Mouse (Mus musculus) testis, postnatal 14 days (tissue): ENCODE measurements around the gene Olfr223.
"Not testable (repeated sequence)": the region's sequence is repeated elsewhere in the genome, so short reads cannot be mapped to it uniquely, and the experiment has no call there.

Experiments
- DNase-seq: peaks from one replicate; pipeline ENCODE4 v3.0.0; 2021; ENCODE audit warnings: low spot score

Gene Olfr223

DNA sequence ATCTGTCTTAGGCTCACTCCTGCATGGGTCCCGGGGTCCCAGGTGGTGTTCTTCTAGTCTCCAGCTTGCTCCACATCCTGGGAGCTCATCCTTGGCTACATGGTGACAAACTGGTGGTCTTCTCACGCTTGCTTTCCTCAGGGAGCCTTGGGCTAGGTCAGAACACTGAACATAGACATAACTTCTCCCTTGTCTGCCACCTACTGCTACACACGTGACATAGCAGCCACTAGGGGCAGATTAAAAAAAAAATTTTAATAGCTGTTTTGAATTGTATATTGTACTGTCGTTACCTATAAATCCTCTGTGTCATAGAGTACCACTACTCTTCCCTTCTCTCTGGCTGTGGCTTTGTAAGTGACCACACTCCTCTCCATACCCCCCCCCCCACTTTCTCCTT, 3.0 kb upstream of the Olfr223 start:
- no peak for DNase-seq

- no peak for DNase-seq
Observed at GRCm38 (mm10) chr11:59589496-59589895, 3.6 kb downstream of the Olfr223 start.

DNA sequence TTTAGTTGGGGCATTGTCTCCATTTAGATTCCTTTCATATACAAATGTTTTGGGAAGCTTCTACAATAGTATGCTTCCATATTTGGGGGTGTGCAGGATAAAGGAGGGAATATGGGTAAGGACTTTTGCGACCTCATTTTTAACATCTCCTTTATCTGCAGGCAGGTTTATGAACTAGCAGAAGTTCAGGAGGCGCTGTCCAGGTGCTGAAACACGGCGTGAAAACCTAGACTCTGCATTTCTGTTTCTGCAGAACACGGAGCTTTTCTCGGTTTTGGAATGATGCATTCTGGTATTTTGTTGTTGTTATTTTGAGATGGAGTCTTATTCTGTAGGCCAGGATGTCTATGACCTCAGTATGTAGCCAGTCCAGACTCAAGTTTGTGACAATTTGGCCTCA, 8.6 kb downstream of the Olfr223 start:
- DNase-seq, result no peak

DNA sequence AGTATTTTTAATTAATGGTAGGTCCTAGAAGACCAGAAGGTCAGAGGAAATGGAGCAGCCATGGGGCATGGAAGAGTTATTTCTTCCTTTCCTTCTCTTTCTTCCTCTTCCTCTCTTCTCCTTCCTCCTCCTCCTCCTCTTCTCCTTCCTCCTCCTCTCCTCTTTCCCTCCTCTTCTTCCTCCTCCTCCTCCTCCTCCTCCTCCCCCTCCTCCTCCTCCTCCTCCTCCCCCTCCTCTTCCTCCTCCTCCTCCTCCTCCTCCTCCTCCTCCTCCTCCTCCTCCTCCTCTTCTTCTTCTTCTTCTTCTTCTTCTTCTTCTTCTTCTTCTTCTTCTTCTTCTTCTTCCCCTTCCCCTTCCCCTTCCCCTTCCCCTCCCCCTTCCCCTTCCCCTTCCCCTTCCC, 17.0 kb downstream of the Olfr223 start, which contains the start of gene Olfr222:
Gene Olfr222 (minus strand): TSS at position 101 of the 400 bp plus-strand sequence.
- DNase-seq, result not testable (repeated sequence)

DNA sequence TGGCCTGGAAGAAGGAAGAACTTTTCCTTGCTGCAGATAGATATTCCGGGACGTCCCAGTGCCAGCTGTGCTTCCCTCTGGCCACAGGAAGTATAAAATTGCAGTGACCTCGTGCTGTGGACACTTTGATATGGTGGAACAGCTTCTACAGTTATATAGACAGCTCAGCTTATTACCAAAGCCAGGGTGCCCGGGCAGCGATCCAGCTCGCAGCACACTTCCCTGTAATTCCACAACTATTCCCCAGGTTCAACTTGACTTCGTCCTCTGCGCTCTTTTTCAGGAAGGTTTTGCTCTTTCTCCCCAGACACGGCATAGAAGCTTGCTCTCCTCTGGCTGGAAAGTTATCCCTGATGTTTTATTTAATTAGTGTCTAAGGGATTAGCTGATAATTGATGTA, 17.4 kb downstream of the Olfr223 start:
- DNase-seq, result no peak

DNA sequence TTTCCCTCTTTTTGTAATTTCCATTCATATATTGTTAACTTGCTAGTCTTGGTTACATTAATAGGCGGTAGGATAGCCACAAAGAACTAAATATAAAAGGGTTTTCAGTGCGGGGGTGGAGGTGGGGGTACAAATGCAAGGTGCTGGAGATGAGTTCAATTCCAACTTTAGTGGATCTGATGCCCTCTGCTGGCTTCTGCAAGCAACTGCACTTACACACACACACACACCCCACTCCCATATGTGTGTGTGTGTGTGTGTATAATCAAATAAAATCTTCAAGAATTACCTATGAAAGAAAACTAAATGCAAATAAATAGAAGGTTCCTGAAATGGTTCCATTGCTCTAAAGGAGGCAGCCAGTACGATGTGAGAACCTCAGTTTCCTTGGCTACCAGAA, 23.8 kb downstream of the Olfr223 start:
- DNase-seq, result no peak

- no peak for DNase-seq
Observed at GRCm38 (mm10) chr11:59562837-59563236, 30.3 kb downstream of the Olfr223 start.

GRCm38 (mm10) chr11:59562336-59562735, 30.8 kb downstream of the Olfr223 start:
- no peak for DNase-seq

DNA sequence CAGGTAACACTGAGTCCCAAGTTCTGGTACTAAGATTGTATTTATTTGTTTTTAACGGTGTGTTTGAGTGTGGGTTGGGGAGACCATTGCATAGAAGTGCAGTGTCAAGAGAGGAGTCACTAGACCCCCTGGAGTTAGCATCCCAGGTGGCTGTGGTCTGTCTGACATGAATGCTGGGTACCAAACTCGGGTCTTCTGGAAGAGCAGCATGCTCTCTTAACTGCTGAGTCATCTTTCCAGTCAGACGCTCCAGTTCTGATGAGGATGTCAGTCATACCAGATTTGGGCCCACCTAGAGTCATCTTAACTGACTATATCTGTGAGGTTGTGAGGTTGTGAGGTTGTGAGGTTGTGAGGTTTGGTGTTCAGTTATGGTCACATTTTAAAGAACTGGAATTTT, 32.2 kb downstream of the Olfr223 start:
- DNase-seq, result no peak

GRCm38 (mm10) chr11:59554535-59554934, 38.6 kb downstream of the Olfr223 start:
- no peak for DNase-seq

- DNase-seq, result no peak
Observed at GRCm38 (mm10) chr11:59554127-59554526, 39.0 kb downstream of the Olfr223 start.

DNA sequence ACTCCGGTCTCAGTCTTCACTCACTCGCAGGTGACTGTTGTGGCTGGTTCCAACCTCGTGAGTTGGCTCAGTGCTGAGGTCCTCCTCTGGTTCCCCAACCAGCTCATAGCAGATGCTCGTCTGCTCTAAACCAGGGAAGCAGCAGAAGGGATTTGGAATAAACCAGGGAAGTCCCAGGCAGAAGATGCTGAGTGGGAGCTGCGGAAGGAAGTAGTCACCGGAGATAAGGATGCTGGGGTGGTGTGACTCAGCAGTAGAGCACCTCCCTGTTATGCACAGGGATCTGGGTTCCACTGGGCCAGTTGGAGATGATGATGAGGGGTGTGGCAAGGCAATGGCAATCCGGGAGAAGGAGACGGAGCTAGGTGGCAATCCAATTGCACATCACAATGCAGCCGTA, 49.1 kb downstream of the Olfr223 start:
- no peak for DNase-seq

GRCm38 (mm10) chr11:59543376-59543775, 49.7 kb downstream of the Olfr223 start:
- DNase-seq, result no peak

- DNase-seq, result no peak
Observed at GRCm38 (mm10) chr11:59542442-59542841, 50.6 kb downstream of the Olfr223 start.

- no peak for DNase-seq
Observed at GRCm38 (mm10) chr11:59541324-59541723, 51.8 kb downstream of the Olfr223 start, which contains the start of gene Nlrp3. Gene Nlrp3, plus strand, starts transcription at chr11:59541568.

DNA sequence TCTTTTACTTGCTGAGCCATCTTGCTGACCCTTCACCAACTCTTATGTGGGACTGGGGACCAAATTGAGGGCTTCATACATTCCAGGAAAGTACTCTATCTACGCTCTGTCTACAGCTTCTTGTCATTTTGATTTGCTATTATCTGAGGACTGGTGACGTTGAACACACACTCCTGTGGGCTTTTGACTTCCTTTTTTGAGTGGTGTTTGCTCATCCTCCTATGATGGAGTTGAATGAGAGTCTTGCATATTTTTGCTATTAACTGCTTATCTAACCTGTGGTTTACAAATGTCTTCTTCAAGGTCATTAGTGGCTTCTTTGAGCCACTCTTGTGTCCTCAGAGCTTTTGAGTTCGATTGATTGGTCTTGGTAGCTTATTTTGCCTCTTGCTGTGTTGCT, 53.0 kb downstream of the Olfr223 start:
- DNase-seq, result no peak
